10 mouse cellular contexts compared by ENCODE assay signal in the genomic region with DNA sequence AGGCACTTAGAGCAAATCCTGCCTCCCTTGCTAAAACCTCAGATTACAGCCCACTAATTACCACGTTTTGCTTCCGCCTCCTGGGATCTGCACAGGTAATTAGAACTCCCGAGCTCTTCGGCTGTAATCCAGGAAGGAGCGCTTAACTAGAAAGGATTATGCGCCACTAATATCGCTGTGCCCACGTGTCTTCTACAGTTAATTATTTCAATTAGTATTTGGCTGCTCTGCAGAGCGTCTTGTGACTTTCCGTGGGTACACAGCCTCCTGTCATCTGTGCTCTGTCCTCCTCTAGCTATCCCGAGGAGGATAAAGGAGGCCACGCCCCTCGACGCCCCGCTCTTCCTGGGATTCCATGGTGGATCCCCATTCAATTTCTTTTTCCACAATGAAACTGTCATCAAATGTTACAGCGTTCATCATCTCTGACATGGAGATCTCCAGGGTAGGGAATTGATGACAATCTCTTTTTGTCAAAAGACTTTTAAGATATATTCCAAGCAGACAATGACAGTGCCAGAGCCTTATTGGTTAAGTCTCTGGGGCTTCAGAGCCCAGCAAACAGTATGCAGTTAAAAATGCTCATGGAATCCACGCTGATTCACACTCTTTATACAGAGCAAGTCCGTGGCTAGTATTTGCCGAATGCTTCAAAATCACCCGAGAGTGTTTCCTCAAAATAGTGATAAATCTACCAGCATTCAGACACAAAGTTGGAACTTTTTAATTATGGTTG.
A peak's percentile ranks its signal among the peaks of the same experiment; 100 is the strongest.
DNase-seq lines count a peak whose midpoint lies in the region; ATAC-seq and TF ChIP-seq lines count a peak whose summit lies in the region.
"Had no signal": no experiment of that assay in that cellular context is flagged by ENCODE, and none has a peak within 500 bp of the region (broad histone marks: within the 10 kb centered on the region; RNA-seq: fewer than 3 reads in every experiment).

No protein-coding gene starts in this region.

- H3K36me3 ChIP-seq in heart, embryonic 16.5 days (ENCODE audit: control insufficient read depth, insufficient read depth): no peaks in the 10 kb centered on the region
- H3K36me3 ChIP-seq in embryonic facial prominence, embryonic 12.5 days: no peaks in the 10 kb centered on the region
- H3K36me3 ChIP-seq in hindbrain, postnatal 0 days (ENCODE audit: insufficient read depth, low read length): no peaks in the 10 kb centered on the region
- H3K36me3 ChIP-seq in midbrain, embryonic 16.5 days (ENCODE audit: control insufficient read depth, insufficient read depth, low read length): no peaks in the 10 kb centered on the region
- H3K36me3 ChIP-seq: G1E had no signal

- ATAC-seq in heart, embryonic 16.5 days (replicated peaks; ENCODE audit: extremely low read depth, insufficient read depth, low FRiP score): no peak
- 0 out of 2 replicates have a peak, but pooled peaks have one; percentile 10 for ATAC-seq in embryonic facial prominence, embryonic 12.5 days (ENCODE audit: insufficient number of reproducible peaks, insufficient read depth, low FRiP score, low TSS enrichment)
- peak; percentile 51; the same call in 1 of the 2 replicates for ATAC-seq in hindbrain, postnatal 0 days
- ATAC-seq in midbrain, embryonic 16.5 days: peak; percentile 73

- peak overlapping the region; percentile 49 for H3K4me2 ChIP-seq in heart, embryonic 16.5 days (ENCODE audit: low read depth, low read length)
- H3K4me2 ChIP-seq in embryonic facial prominence, embryonic 12.5 days (replicated peaks): peak overlapping the region; percentile 41
- H3K4me2 ChIP-seq in hindbrain, postnatal 0 days (ENCODE audit: low read depth, low read length): peak overlapping the region; percentile 46
- peak overlapping the region; percentile 48 for H3K4me2 ChIP-seq in midbrain, embryonic 16.5 days (ENCODE audit: low read length)

- H3K27me3 ChIP-seq in heart, embryonic 16.5 days (ENCODE audit: control insufficient read depth, insufficient read depth, low read length): no peaks in the 10 kb centered on the region; the same call in 1 of the 2 replicates
- H3K27me3 ChIP-seq in embryonic facial prominence, embryonic 12.5 days: no peaks in the 10 kb centered on the region
- H3K27me3 ChIP-seq in hindbrain, postnatal 0 days (ENCODE audit: insufficient read depth, low read length): no peaks in the 10 kb centered on the region
- no peaks in the 10 kb centered on the region for H3K27me3 ChIP-seq in midbrain, embryonic 16.5 days (ENCODE audit: control insufficient read depth, insufficient read depth, low read depth, low read length)
- H3K27me3 ChIP-seq: megakaryocyte, embryonic 14.5 days had no signal

- TF ChIP-seq CTCF in hindbrain, postnatal 0 days (IDR thresholded peaks at IDR 0.05; ENCODE audit: low read depth): no peak

- H3K4me1 ChIP-seq in heart, embryonic 16.5 days (ENCODE audit: control insufficient read depth, insufficient read depth, low read length): no peaks in the 10 kb centered on the region
- H3K4me1 ChIP-seq in embryonic facial prominence, embryonic 12.5 days: peaks cover 4% of the 10 kb centered on the region; the same call in 1 of the 2 replicates
- no peaks in the 10 kb centered on the region for H3K4me1 ChIP-seq in hindbrain, postnatal 0 days (ENCODE audit: insufficient read depth, low read length)
- H3K4me1 ChIP-seq in midbrain, embryonic 16.5 days (ENCODE audit: control insufficient read depth, insufficient read depth, low read length): peaks cover 6% of the 10 kb centered on the region; the same call in 1 of the 2 replicates
- H3K4me1 ChIP-seq: megakaryocyte, embryonic 14.5 days had no signal

- H3K9ac ChIP-seq in heart, embryonic 16.5 days (ENCODE audit: low read length): no peak overlapping the region
- no peak overlapping the region for H3K9ac ChIP-seq in embryonic facial prominence, embryonic 12.5 days
- H3K9ac ChIP-seq in hindbrain, postnatal 0 days (replicated peaks; ENCODE audit: low read length): no peak overlapping the region
- H3K9ac ChIP-seq in midbrain, embryonic 16.5 days (ENCODE audit: low read depth, low read length): peak overlapping the region; percentile 17

- WGBS in heart, embryonic 16.5 days: 37% methylated on average over 20 of the region's 20 CpGs
- WGBS in embryonic facial prominence, embryonic 12.5 days: 34% methylated on average over 20 of the region's 20 CpGs
- 26% methylated on average over 20 of the region's 20 CpGs for WGBS in hindbrain, postnatal 0 days
- 19% methylated on average over 20 of the region's 20 CpGs for WGBS in midbrain, embryonic 16.5 days

- H3K4me3 ChIP-seq in heart, embryonic 16.5 days (ENCODE audit: low read length): 0 out of 2 replicates have a peak overlapping the region, but pooled peaks have one; percentile 0
- H3K4me3 ChIP-seq in embryonic facial prominence, embryonic 12.5 days: no peak overlapping the region
- peak overlapping the region; percentile 20 for H3K4me3 ChIP-seq in hindbrain, postnatal 0 days (ENCODE audit: low read length)
- peak overlapping the region; percentile 26 for H3K4me3 ChIP-seq in midbrain, embryonic 16.5 days (ENCODE audit: low read depth, low read length)
- H3K4me3 ChIP-seq: megakaryocyte, embryonic 14.5 days had no signal

- no peaks in the 10 kb centered on the region for H3K9me3 ChIP-seq in heart, embryonic 16.5 days (replicated peaks; ENCODE audit: control insufficient read depth, low read length)
- no peaks in the 10 kb centered on the region for H3K9me3 ChIP-seq in embryonic facial prominence, embryonic 12.5 days
- H3K9me3 ChIP-seq in hindbrain, postnatal 0 days (ENCODE audit: low read length): no peaks in the 10 kb centered on the region
- H3K9me3 ChIP-seq in midbrain, embryonic 16.5 days (replicated peaks; ENCODE audit: control insufficient read depth, low read length, poor library complexity, severe bottlenecking): no peaks in the 10 kb centered on the region
- H3K9me3 ChIP-seq: G1E had no signal

- no peak for DNase-seq in heart, adult 8-10 months (ENCODE audit: low spot score)
- peak; percentile 65 for DNase-seq in hindbrain, postnatal 0 days (ENCODE audit: low spot score)
- DNase-seq in adrenal gland, postnatal 4 days (ENCODE audit: low spot score in 2 of 2): no peak
- no peak for DNase-seq in frontal cortex, adult 2 months (ENCODE audit: extremely low spot score in 1 of 2, low spot score in 1 of 2)
- DNase-seq in adrenal gland, adult 2 months: no peak

- no peak overlapping the region for H3K27ac ChIP-seq in heart, embryonic 16.5 days (ENCODE audit: low read length)
- no peak overlapping the region for H3K27ac ChIP-seq in embryonic facial prominence, embryonic 12.5 days
- H3K27ac ChIP-seq in hindbrain, postnatal 0 days: no peak overlapping the region
- no peak overlapping the region; the same call in 1 of the 2 replicates for H3K27ac ChIP-seq in midbrain, embryonic 16.5 days (ENCODE audit: low read length)
